Mouse (Mus musculus): Measurements from ENCODE around the gene Gja5. TPM values are rescaled to one million over a fixed set of nuclear protein-coding genes. Genes with fewer than 3 reads are reported as not detected.

Gene Gja5
- total and polyA plus RNA-seq, 2 experiments, result 0.51 to 0.55 TPM

GRCm38 (mm10) chr3:97039721-97040120 is 135.2 kb downstream of the Gja5 start:
- Histone ChIP-seq H3K4me3 (ENCODE audit: insufficient read depth, low read depth, low read length) (no peak overlapping the region), H3K27me3 (ENCODE audit: control insufficient read depth, insufficient read depth, low read length) (no peaks in the 10 kb centered on the region), H3K4me1 (ENCODE audit: control insufficient read depth, insufficient read depth, low read length) (no peaks in the 10 kb centered on the region), H3K27ac (replicated peaks; ENCODE audit: insufficient read depth, low read depth, low read length) (no peak overlapping the region), H3K9ac (ENCODE audit: low read depth, low read length) (no peak overlapping the region), H3K79me2 (ENCODE audit: control insufficient read depth, insufficient read depth, low read length) (no peaks in the 10 kb centered on the region), H3K36me3 (ENCODE audit: control insufficient read depth, insufficient read depth, low read length) (no peaks in the 10 kb centered on the region)
- 65% methylated on average over 6 of the region's 6 CpGs for WGBS
- TF ChIP-seq CTCF (IDR thresholded peaks at IDR 0.05; ENCODE audit: low read depth, low read length) (no peak), POLR2A (IDR thresholded peaks at IDR 0.05; ENCODE audit: extremely low read depth, insufficient read depth, low read length) (no peak)
- DNase-seq (ENCODE audit: extremely low read depth, low read depth, low spot score), result no peak

- Histone ChIP-seq H3K9ac (ENCODE audit: low read depth, low read length) (no peak overlapping the region), H3K4me3 (ENCODE audit: insufficient read depth, low read depth, low read length) (no peak overlapping the region), H3K79me2 (ENCODE audit: control insufficient read depth, insufficient read depth, low read length) (no peaks in the 10 kb centered on the region), H3K27me3 (ENCODE audit: control insufficient read depth, insufficient read depth, low read length) (no peaks in the 10 kb centered on the region), H3K36me3 (ENCODE audit: control insufficient read depth, insufficient read depth, low read length) (no peaks in the 10 kb centered on the region), H3K27ac (replicated peaks; ENCODE audit: insufficient read depth, low read depth, low read length) (no peak overlapping the region), H3K4me1 (ENCODE audit: control insufficient read depth, insufficient read depth, low read length) (no peaks in the 10 kb centered on the region)
- TF ChIP-seq POLR2A (IDR thresholded peaks at IDR 0.05; ENCODE audit: extremely low read depth, insufficient read depth, low read length), result no peak
- TF ChIP-seq CTCF (IDR thresholded peaks at IDR 0.05; ENCODE audit: low read depth, low read length), result no peak
- WGBS, result 63% methylated on average over 5 of the region's 5 CpGs
- no peak for DNase-seq (ENCODE audit: extremely low read depth, low read depth, low spot score)
Observed at GRCm38 (mm10) chr3:97044188-97044587, 139.7 kb downstream of the Gja5 start.

- H3K79me2 ChIP-seq (ENCODE audit: control insufficient read depth, insufficient read depth, low read length), result no peaks in the 10 kb centered on the region
- 91% methylated on average over 4 of the region's 4 CpGs for WGBS
- TF ChIP-seq POLR2A (IDR thresholded peaks at IDR 0.05; ENCODE audit: extremely low read depth, insufficient read depth, low read length) (no peak), CTCF (IDR thresholded peaks at IDR 0.05; ENCODE audit: low read depth, low read length) (no peak)
- H3K4me3 ChIP-seq (ENCODE audit: insufficient read depth, low read depth, low read length), result no peak overlapping the region
- no peaks in the 10 kb centered on the region for H3K4me1 ChIP-seq (ENCODE audit: control insufficient read depth, insufficient read depth, low read length)
- H3K36me3 ChIP-seq (ENCODE audit: control insufficient read depth, insufficient read depth, low read length), result no peaks in the 10 kb centered on the region
- no peak overlapping the region for H3K27ac ChIP-seq (replicated peaks; ENCODE audit: insufficient read depth, low read depth, low read length)
- no peak for DNase-seq (ENCODE audit: extremely low read depth, low read depth, low spot score)
- no peaks in the 10 kb centered on the region for H3K27me3 ChIP-seq (ENCODE audit: control insufficient read depth, insufficient read depth, low read length)
- no peak overlapping the region for H3K9ac ChIP-seq (ENCODE audit: low read depth, low read length)
Observed at GRCm38 (mm10) chr3:97047757-97048156, 143.3 kb downstream of the Gja5 start.

GRCm38 (mm10) chr3:97048360-97048759 is 143.9 kb downstream of the Gja5 start:
- H3K79me2 ChIP-seq (ENCODE audit: control insufficient read depth, insufficient read depth, low read length), result no peaks in the 10 kb centered on the region
- TF ChIP-seq POLR2A (IDR thresholded peaks at IDR 0.05; ENCODE audit: extremely low read depth, insufficient read depth, low read length), result no peak
- TF ChIP-seq CTCF (IDR thresholded peaks at IDR 0.05; ENCODE audit: low read depth, low read length), result peak; percentile 13; the same call in 1 of the 2 replicates
- no peak overlapping the region for H3K4me3 ChIP-seq (ENCODE audit: insufficient read depth, low read depth, low read length)
- H3K9ac ChIP-seq (ENCODE audit: low read depth, low read length), result no peak overlapping the region
- H3K27ac ChIP-seq (replicated peaks; ENCODE audit: insufficient read depth, low read depth, low read length), result no peak overlapping the region
- no peaks in the 10 kb centered on the region for H3K27me3 ChIP-seq (ENCODE audit: control insufficient read depth, insufficient read depth, low read length)
- no peaks in the 10 kb centered on the region for H3K4me1 ChIP-seq (ENCODE audit: control insufficient read depth, insufficient read depth, low read length)
- no peaks in the 10 kb centered on the region for H3K36me3 ChIP-seq (ENCODE audit: control insufficient read depth, insufficient read depth, low read length)
- DNase-seq (ENCODE audit: extremely low read depth, low read depth, low spot score), result no peak

DNA sequence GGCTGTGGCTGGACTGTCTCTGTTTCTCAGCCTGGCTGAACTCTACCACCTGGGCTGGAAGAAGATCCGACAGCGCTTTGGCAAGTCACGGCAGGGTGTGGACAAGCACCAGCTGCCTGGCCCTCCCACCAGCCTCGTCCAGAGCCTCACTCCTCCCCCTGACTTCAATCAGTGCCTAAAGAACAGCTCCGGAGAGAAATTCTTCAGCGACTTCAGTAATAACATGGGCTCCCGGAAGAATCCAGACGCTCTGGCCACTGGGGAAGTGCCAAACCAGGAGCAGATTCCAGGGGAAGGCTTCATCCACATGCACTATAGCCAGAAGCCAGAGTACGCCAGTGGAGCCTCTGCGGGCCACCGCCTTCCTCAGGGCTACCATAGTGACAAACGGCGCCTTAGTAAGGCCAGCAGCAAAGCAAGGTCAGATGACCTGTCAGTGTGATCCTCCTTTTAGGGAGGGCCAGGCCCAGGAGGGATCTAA is 146.8 kb downstream of the Gja5 start:
- no peaks in the 10 kb centered on the region for H3K79me2 ChIP-seq (ENCODE audit: control insufficient read depth, insufficient read depth, low read length)
- no peaks in the 10 kb centered on the region for H3K4me1 ChIP-seq (ENCODE audit: control insufficient read depth, insufficient read depth, low read length)
- WGBS, result 73% methylated on average over 13 of the region's 13 CpGs
- H3K9ac ChIP-seq (ENCODE audit: low read depth, low read length), result no peak overlapping the region
- H3K36me3 ChIP-seq (ENCODE audit: control insufficient read depth, insufficient read depth, low read length), result no peaks in the 10 kb centered on the region
- no peak overlapping the region for H3K27ac ChIP-seq (replicated peaks; ENCODE audit: insufficient read depth, low read depth, low read length)
- no peak overlapping the region for H3K4me3 ChIP-seq (ENCODE audit: insufficient read depth, low read depth, low read length)
- no peak for TF ChIP-seq CTCF (IDR thresholded peaks at IDR 0.05; ENCODE audit: low read depth, low read length)
- TF ChIP-seq POLR2A (IDR thresholded peaks at IDR 0.05; ENCODE audit: extremely low read depth, insufficient read depth, low read length), result no peak
- DNase-seq (ENCODE audit: extremely low read depth, low read depth, low spot score), result no peak
- H3K27me3 ChIP-seq (ENCODE audit: control insufficient read depth, insufficient read depth, low read length), result no peaks in the 10 kb centered on the region

DNA sequence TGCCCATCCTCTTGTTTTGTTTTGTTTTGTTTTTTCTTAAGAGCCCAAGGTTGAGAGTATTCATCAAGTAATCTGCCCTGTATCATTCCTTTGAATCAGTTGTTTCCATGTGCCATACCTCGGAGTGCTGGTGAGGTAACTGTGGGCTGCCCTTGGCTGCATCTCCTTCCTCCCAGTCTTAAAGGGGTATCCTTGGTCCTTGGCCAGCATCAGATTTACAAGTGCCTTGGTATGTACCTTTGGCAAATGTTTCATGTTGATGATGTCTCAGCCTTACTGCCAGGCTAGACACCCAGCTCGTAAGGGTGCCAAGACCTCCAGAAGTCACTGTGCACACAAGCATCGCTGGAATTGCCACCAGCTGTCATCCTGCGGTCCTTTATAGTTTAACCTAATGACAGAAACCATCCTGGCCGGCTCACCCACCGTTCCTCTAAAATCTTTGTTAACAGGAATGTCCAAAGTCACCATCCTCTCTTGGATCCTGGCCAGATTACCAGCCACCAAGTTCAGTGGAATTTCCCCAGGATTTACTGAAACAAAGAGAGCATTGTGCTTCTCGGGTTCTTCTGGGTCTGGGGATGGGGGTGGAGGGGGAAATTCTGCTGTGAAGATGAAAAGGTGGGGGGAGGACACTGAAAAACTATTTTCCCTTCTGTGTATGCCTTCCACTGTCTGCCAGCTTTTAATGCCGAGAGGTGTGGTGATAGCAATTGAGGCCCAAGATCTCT is 147.7 kb downstream of the Gja5 start:
- TF ChIP-seq CTCF (IDR thresholded peaks at IDR 0.05; ENCODE audit: low read depth, low read length) (no peak), POLR2A (IDR thresholded peaks at IDR 0.05; ENCODE audit: extremely low read depth, insufficient read depth, low read length) (no peak)
- no peak overlapping the region for H3K4me3 ChIP-seq (ENCODE audit: insufficient read depth, low read depth, low read length)

More for the DNA sequence above, 147.7 kb downstream of the Gja5 start:
- DNase-seq (ENCODE audit: extremely low read depth, low read depth, low spot score), result no peak
- 72% methylated on average over 8 of the region's 8 CpGs for WGBS
- no peaks in the 10 kb centered on the region for H3K27me3 ChIP-seq (ENCODE audit: control insufficient read depth, insufficient read depth, low read length)
- no peaks in the 10 kb centered on the region for H3K4me1 ChIP-seq (ENCODE audit: control insufficient read depth, insufficient read depth, low read length)
- no peak overlapping the region for H3K9ac ChIP-seq (ENCODE audit: low read depth, low read length)
- H3K27ac ChIP-seq (replicated peaks; ENCODE audit: insufficient read depth, low read depth, low read length), result no peak overlapping the region
- H3K79me2 ChIP-seq (ENCODE audit: control insufficient read depth, insufficient read depth, low read length), result no peaks in the 10 kb centered on the region
- H3K36me3 ChIP-seq (ENCODE audit: control insufficient read depth, insufficient read depth, low read length), result no peaks in the 10 kb centered on the region

All from liver, adult 2 months (tissue).